Mouse (Mus musculus): ENCODE results near the gene Mast1. TPM values are rescaled to one million over a fixed set of nuclear protein-coding genes. Genes with fewer than 3 reads are reported as not detected.

Gene Mast1
- polyA plus RNA-seq, 1 experiment from 2014 or later: 0.60 TPM

GRCm38 (mm10) chr8:84907493-84907892, 29.7 kb downstream of the Mast1 start:
- Histone ChIP-seq H3K9me3 (no peaks in the 10 kb centered on the region), H3K36me3 (peaks cover 4% of the 10 kb centered on the region; the same call in 1 of the 2 replicates), H3K27me3 (peaks cover 37% of the 10 kb centered on the region), H3K4me2 (no peak overlapping the region), H3K27ac (no peak overlapping the region), H3K9ac (replicated peaks) (no peak overlapping the region), H3K4me1 (replicated peaks) (peaks cover 24% of the 10 kb centered on the region), H3K4me3 (replicated peaks) (no peak overlapping the region)
- 83% methylated on average over 8 of the region's 8 CpGs for WGBS
- no peak for ATAC-seq (ENCODE audit: insufficient number of reproducible peaks, insufficient read depth, low FRiP score, low TSS enrichment, low read depth)

GRCm38 (mm10) chr8:84907037-84907436, 30.1 kb downstream of the Mast1 start:
- Histone ChIP-seq H3K9ac (replicated peaks) (no peak overlapping the region), H3K36me3 (peaks cover 4% of the 10 kb centered on the region; the same call in 1 of the 2 replicates), H3K4me1 (replicated peaks) (peaks cover 25% of the 10 kb centered on the region), H3K9me3 (no peaks in the 10 kb centered on the region), H3K27ac (no peak overlapping the region), H3K4me3 (replicated peaks) (no peak overlapping the region), H3K4me2 (no peak overlapping the region), H3K27me3 (peaks cover 34% of the 10 kb centered on the region)
- ATAC-seq (ENCODE audit: insufficient number of reproducible peaks, insufficient read depth, low FRiP score, low TSS enrichment, low read depth): no peak
- WGBS: 95% methylated on average over 9 of the region's 9 CpGs

DNA sequence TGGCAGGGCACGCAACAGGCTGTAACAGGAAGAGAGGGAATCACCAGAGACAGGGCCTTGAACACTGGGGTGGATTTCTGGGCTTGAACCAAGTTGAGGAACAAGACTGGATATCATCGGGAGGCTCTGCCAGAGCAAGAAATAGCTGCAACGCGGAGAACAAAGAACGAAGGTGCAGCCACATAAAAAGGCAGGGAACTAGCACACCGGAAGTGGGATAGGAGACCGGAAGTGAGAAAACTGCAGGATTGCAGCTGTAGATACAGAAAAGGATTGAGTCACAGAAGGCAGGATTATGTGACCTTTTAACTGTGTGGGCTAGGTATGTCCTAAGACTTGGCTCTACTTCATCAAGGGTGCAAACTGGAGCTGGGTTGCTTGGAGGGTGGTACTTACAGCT, 32.8 kb downstream of the Mast1 start:
- no peak overlapping the region for H3K27ac ChIP-seq
- no peaks in the 10 kb centered on the region for H3K36me3 ChIP-seq
- 88% methylated on average over 7 of the region's 7 CpGs for WGBS
- peaks cover 19% of the 10 kb centered on the region for H3K27me3 ChIP-seq
- no peak overlapping the region for H3K9ac ChIP-seq (replicated peaks)
- no peaks in the 10 kb centered on the region for H3K9me3 ChIP-seq
- no peak overlapping the region for H3K4me3 ChIP-seq (replicated peaks)
- ATAC-seq (ENCODE audit: insufficient number of reproducible peaks, insufficient read depth, low FRiP score, low TSS enrichment, low read depth): no peak
- H3K4me2 ChIP-seq: no peak overlapping the region
- peaks cover 18% of the 10 kb centered on the region for H3K4me1 ChIP-seq (replicated peaks)

- ATAC-seq (ENCODE audit: insufficient number of reproducible peaks, insufficient read depth, low FRiP score, low TSS enrichment, low read depth): peak; percentile 85
- peaks cover 14% of the 10 kb centered on the region for H3K27me3 ChIP-seq
- peaks cover 11% of the 10 kb centered on the region; the same call in 1 of the 2 replicates for H3K4me1 ChIP-seq (replicated peaks)
- peak overlapping the region; percentile 80 for H3K27ac ChIP-seq
- peak overlapping the region; percentile 94 for H3K4me2 ChIP-seq
- peak overlapping the region; percentile 67 for H3K4me3 ChIP-seq (replicated peaks)
- peak overlapping the region; percentile 75 for H3K9ac ChIP-seq (replicated peaks)
- under 1% methylated on average over 68 of the region's 68 CpGs for WGBS
- H3K9me3 ChIP-seq: no peaks in the 10 kb centered on the region
- no peaks in the 10 kb centered on the region for H3K36me3 ChIP-seq
Observed at GRCm38 (mm10) chr8:84902920-84903661, 34.1 kb downstream of the Mast1 start.

- H3K4me3 ChIP-seq (replicated peaks): peak overlapping the region; percentile 67
- ATAC-seq (ENCODE audit: insufficient number of reproducible peaks, insufficient read depth, low FRiP score, low TSS enrichment, low read depth): no peak
- WGBS: 3% methylated on average over 24 of the region's 24 CpGs
Observed at GRCm38 (mm10) chr8:84902367-84902919, 34.7 kb downstream of the Mast1 start.

DNA sequence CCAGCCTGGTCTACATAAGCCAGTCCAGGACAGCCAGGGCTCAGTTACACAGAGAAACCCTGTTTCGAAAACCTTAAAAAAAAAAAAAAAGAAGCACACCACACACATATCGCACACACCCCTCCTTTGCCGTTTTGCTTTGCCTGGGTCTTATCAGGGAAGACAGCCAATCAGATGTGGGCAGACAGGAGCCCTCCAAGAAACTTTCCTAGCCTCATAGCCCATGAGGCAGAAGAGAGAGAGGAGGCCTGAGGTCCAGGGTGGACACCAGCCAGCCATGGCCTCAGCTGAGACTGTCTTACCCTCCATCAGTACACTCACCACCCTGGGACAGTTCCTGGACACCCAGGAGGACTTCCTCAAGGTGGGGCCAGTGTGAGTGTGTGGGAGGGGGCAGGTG, 35.4 kb downstream of the Mast1 start, which contains the start of gene Klf1:
Gene Klf1, plus strand, starts transcription at position 177 of the 400 bp plus-strand sequence.
- peaks cover 11% of the 10 kb centered on the region; the same call in 1 of the 2 replicates for H3K4me1 ChIP-seq (replicated peaks)
- H3K27ac ChIP-seq: peak within 1 kb of the TSS; percentile 80
- H3K36me3 ChIP-seq: no peaks in the 10 kb centered on the region
- peaks cover 14% of the 10 kb centered on the region for H3K27me3 ChIP-seq
- H3K9me3 ChIP-seq: no peaks in the 10 kb centered on the region
- ATAC-seq (ENCODE audit: insufficient number of reproducible peaks, insufficient read depth, low FRiP score, low TSS enrichment, low read depth): no peak
- peak within 1 kb of the TSS; percentile 75 for H3K9ac ChIP-seq (replicated peaks)
- H3K4me3 ChIP-seq (replicated peaks): peak within 1 kb of the TSS; percentile 67
- 68% methylated on average over 3 of the region's 3 CpGs for WGBS
- peak within 1 kb of the TSS; percentile 94 for H3K4me2 ChIP-seq

More at GRCm38 (mm10) chr8:84902367-84902919, 34.7 kb downstream of the Mast1 start:
- Histone ChIP-seq H3K9ac (replicated peaks) (peak overlapping the region; percentile 75), H3K4me2 (peak overlapping the region; percentile 94), H3K36me3 (no peaks in the 10 kb centered on the region), H3K27me3 (peaks cover 14% of the 10 kb centered on the region), H3K4me1 (replicated peaks) (peaks cover 11% of the 10 kb centered on the region; the same call in 1 of the 2 replicates), H3K27ac (peak overlapping the region; percentile 80), H3K9me3 (no peaks in the 10 kb centered on the region)

GRCm38 (mm10) chr8:84901071-84901470, 36.1 kb downstream of the Mast1 start:
- Histone ChIP-seq H3K36me3 (no peaks in the 10 kb centered on the region), H3K27ac (no peak overlapping the region), H3K4me3 (replicated peaks) (no peak overlapping the region), H3K4me1 (replicated peaks) (peaks cover 11% of the 10 kb centered on the region; the same call in 1 of the 2 replicates), H3K9ac (replicated peaks) (no peak overlapping the region), H3K9me3 (no peaks in the 10 kb centered on the region), H3K27me3 (peaks cover 14% of the 10 kb centered on the region), H3K4me2 (no peak overlapping the region)
- ATAC-seq (ENCODE audit: insufficient number of reproducible peaks, insufficient read depth, low FRiP score, low TSS enrichment, low read depth): no peak
- WGBS: 69% methylated on average over 4 of the region's 4 CpGs

DNA sequence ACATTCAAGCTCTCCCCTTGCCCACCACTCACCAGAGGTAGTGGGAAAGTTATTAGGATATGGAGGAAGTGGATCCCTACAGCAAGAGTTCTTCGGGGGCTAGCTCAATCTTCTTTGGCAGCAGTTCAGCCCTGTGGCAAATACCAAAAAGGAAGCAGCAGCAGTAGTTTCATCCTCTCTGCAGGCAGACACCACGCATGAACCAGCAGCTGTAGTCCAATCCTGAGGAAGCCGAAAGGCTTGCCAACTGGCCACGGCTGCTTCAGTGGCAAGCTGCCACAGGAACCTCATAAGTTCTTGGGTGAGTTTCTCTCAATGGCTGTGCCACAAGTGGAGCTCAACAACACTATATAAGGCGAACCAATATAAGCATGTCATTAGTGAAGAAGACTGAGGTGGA, 41.2 kb downstream of the Mast1 start:
- Histone ChIP-seq H3K9ac (replicated peaks) (no peak overlapping the region), H3K4me1 (replicated peaks) (peaks cover 16% of the 10 kb centered on the region), H3K36me3 (peaks cover 11% of the 10 kb centered on the region), H3K4me2 (no peak overlapping the region), H3K27ac (no peak overlapping the region), H3K27me3 (peaks cover 3% of the 10 kb centered on the region; the same call in 1 of the 2 replicates), H3K4me3 (replicated peaks) (no peak overlapping the region), H3K9me3 (no peaks in the 10 kb centered on the region)
- no peak for ATAC-seq (ENCODE audit: insufficient number of reproducible peaks, insufficient read depth, low FRiP score, low TSS enrichment, low read depth)
- WGBS: 86% methylated on average over 5 of the region's 5 CpGs

DNA sequence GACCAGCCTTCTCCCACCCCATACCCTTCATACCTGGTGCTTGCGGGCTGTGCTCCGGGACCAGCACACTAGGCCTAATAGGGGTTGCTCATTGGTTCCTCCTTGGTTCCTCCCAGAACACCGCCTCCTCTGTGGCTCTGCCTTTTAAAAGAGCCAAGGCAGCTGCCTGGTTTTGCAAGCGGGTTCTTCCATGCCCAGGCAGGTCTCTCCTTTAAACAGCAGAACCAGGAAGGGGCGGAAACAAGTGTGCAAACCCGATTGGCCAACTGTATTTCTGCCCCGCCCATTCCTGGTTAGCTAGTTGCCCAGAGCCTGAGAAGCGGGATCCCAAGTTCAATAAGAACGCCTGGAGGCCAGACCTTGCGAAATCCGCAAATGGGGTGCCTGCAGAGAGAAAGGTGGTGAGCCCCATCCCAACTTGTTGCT, 43.4 kb downstream of the Mast1 start, which contains the start of gene Gcdh:
Gene Gcdh, minus strand, starts transcription at position 213 of the 426 bp plus-strand sequence.
- Histone ChIP-seq H3K4me2 (peak within 1 kb of the TSS; percentile 86), H3K36me3 (peaks cover 28% of the 10 kb centered on the region), H3K9me3 (no peaks in the 10 kb centered on the region), H3K27ac (peak within 1 kb of the TSS; percentile 50; the same call in 1 of the 2 replicates), H3K4me3 (replicated peaks) (peak within 1 kb of the TSS; percentile 71), H3K27me3 (no peaks in the 10 kb centered on the region), H3K9ac (replicated peaks) (peak within 1 kb of the TSS; percentile 77), H3K4me1 (replicated peaks) (peaks cover 16% of the 10 kb centered on the region)
- WGBS: under 1% methylated on average over 11 of the region's 11 CpGs
- ATAC-seq (ENCODE audit: insufficient number of reproducible peaks, insufficient read depth, low FRiP score, low TSS enrichment, low read depth): peak; percentile 97

GRCm38 (mm10) chr8:84892993-84893708, 44.0 kb downstream of the Mast1 start:
- H3K9ac ChIP-seq (replicated peaks): peak overlapping the region; percentile 77
- peak; percentile 23; the same call in 1 of the 2 replicates for ATAC-seq (ENCODE audit: insufficient number of reproducible peaks, insufficient read depth, low FRiP score, low TSS enrichment, low read depth)
- no peaks in the 10 kb centered on the region for H3K9me3 ChIP-seq
- H3K36me3 ChIP-seq: peaks cover 33% of the 10 kb centered on the region
- peak overlapping the region; percentile 50; the same call in 1 of the 2 replicates for H3K27ac ChIP-seq
- H3K4me1 ChIP-seq (replicated peaks): peaks cover 16% of the 10 kb centered on the region
- H3K27me3 ChIP-seq: no peaks in the 10 kb centered on the region
- H3K4me2 ChIP-seq: peak overlapping the region; percentile 86
- 11% methylated on average over 31 of the region's 31 CpGs for WGBS
- peak overlapping the region; percentile 71 for H3K4me3 ChIP-seq (replicated peaks)

GRCm38 (mm10) chr8:84889141-84889540, 48.0 kb downstream of the Mast1 start:
- no peak for ATAC-seq (ENCODE audit: insufficient number of reproducible peaks, insufficient read depth, low FRiP score, low TSS enrichment, low read depth)
- Histone ChIP-seq H3K9me3 (no peaks in the 10 kb centered on the region), H3K27me3 (no peaks in the 10 kb centered on the region), H3K4me1 (replicated peaks) (peaks cover 11% of the 10 kb centered on the region), H3K4me2 (no peak overlapping the region), H3K4me3 (replicated peaks) (no peak overlapping the region), H3K9ac (replicated peaks) (no peak overlapping the region), H3K27ac (no peak overlapping the region), H3K36me3 (peaks cover 63% of the 10 kb centered on the region)
- 87% methylated on average over 1 of the region's 1 CpGs for WGBS
